In genomic region chr7:75913952-75914351, GRCm38 (mm10) we compare ENCODE assay signal across 8 mouse cellular contexts.
DNase-seq lines count a peak whose midpoint lies in the region; ATAC-seq lines count a peak whose summit lies in the region.

No protein-coding gene starts in this region.

- ATAC-seq in embryonic facial prominence, embryonic 11.5 days (replicated peaks; ENCODE audit: insufficient number of reproducible peaks, low FRiP score, low TSS enrichment, low read depth): peak; percentile 90
- ATAC-seq in limb, embryonic 13.5 days (ENCODE audit: low FRiP score, low read depth): peak; percentile 78
- ATAC-seq in midbrain, embryonic 16.5 days: peak; percentile 40; the same call in 1 of the 2 replicates

- H3K4me1 ChIP-seq in embryonic facial prominence, embryonic 11.5 days (ENCODE audit: control insufficient read depth, insufficient read depth, low read length): no peaks in the 10 kb centered on the region; the same call in 1 of the 2 replicates
- H3K4me1 ChIP-seq in limb, embryonic 13.5 days: no peaks in the 10 kb centered on the region; the same call in 1 of the 2 replicates
- peaks cover 9% of the 10 kb centered on the region for H3K4me1 ChIP-seq in midbrain, embryonic 16.5 days (ENCODE audit: control insufficient read depth, insufficient read depth, low read length)

- no peak overlapping the region for H3K4me3 ChIP-seq in embryonic facial prominence, embryonic 11.5 days (ENCODE audit: low read depth, low read length)
- no peak overlapping the region for H3K4me3 ChIP-seq in limb, embryonic 13.5 days
- H3K4me3 ChIP-seq in midbrain, embryonic 16.5 days (ENCODE audit: low read depth, low read length): no peak overlapping the region

- H3K27me3 ChIP-seq in embryonic facial prominence, embryonic 11.5 days (ENCODE audit: control insufficient read depth, insufficient read depth, low read length): no peaks in the 10 kb centered on the region
- no peaks in the 10 kb centered on the region for H3K27me3 ChIP-seq in limb, embryonic 13.5 days
- no peaks in the 10 kb centered on the region for H3K27me3 ChIP-seq in midbrain, embryonic 16.5 days (ENCODE audit: control insufficient read depth, insufficient read depth, low read depth, low read length)

- no peak overlapping the region for H3K9ac ChIP-seq in embryonic facial prominence, embryonic 11.5 days (replicated peaks; ENCODE audit: low read length)
- no peak overlapping the region for H3K9ac ChIP-seq in limb, embryonic 13.5 days
- no peak overlapping the region for H3K9ac ChIP-seq in midbrain, embryonic 16.5 days (ENCODE audit: low read depth, low read length)

- H3K9me3 ChIP-seq in embryonic facial prominence, embryonic 11.5 days (replicated peaks; ENCODE audit: control insufficient read depth, low read length): no peaks in the 10 kb centered on the region
- no peaks in the 10 kb centered on the region for H3K9me3 ChIP-seq in limb, embryonic 13.5 days
- no peaks in the 10 kb centered on the region for H3K9me3 ChIP-seq in midbrain, embryonic 16.5 days (replicated peaks; ENCODE audit: control insufficient read depth, low read length, poor library complexity, severe bottlenecking)

- peak; percentile 46 for DNase-seq in 3134 (ENCODE audit: extremely low read depth, insufficient read length, low spot score)
- peak; percentile 85 for DNase-seq in adrenal gland, postnatal 14 days
- peak; percentile 88 for DNase-seq in embryonic facial prominence, embryonic 11.5 days (ENCODE audit: low spot score)
- peak; percentile 64 to 85 for DNase-seq in heart, adult 18-20 months
- DNase-seq in kidney, adult 18-20 months: peak; percentile 70
- DNase-seq in spleen, adult 18-20 months: peak; percentile 50 to 71

- WGBS in embryonic facial prominence, embryonic 11.5 days: 1% methylated on average over 7 of the region's 7 CpGs
- WGBS in limb, embryonic 13.5 days: 2% methylated on average over 7 of the region's 7 CpGs
- 4% methylated on average over 7 of the region's 7 CpGs for WGBS in midbrain, embryonic 16.5 days

- H3K27ac ChIP-seq in embryonic facial prominence, embryonic 11.5 days (replicated peaks; ENCODE audit: low read depth, low read length): no peak overlapping the region
- H3K27ac ChIP-seq in limb, embryonic 13.5 days: no peak overlapping the region
- no peak overlapping the region for H3K27ac ChIP-seq in midbrain, embryonic 16.5 days (ENCODE audit: low read length)

- H3K36me3 ChIP-seq in embryonic facial prominence, embryonic 11.5 days (replicated peaks; ENCODE audit: control insufficient read depth, insufficient read depth, low read depth, low read length): no peaks in the 10 kb centered on the region
- no peaks in the 10 kb centered on the region for H3K36me3 ChIP-seq in limb, embryonic 13.5 days
- no peaks in the 10 kb centered on the region for H3K36me3 ChIP-seq in midbrain, embryonic 16.5 days (ENCODE audit: control insufficient read depth, insufficient read depth, low read length)

- H3K4me2 ChIP-seq in embryonic facial prominence, embryonic 11.5 days (ENCODE audit: low read depth, low read length): no peak overlapping the region
- H3K4me2 ChIP-seq in limb, embryonic 13.5 days (replicated peaks): no peak overlapping the region
- no peak overlapping the region for H3K4me2 ChIP-seq in midbrain, embryonic 16.5 days (ENCODE audit: low read length)

Comparison
In these comparisons a context has a peak if more than half of its experiments do, and no peak if none do; other contexts are left out.
1. ATAC-seq: peak in every context shown above with its lines; median percentile 90 in embryonic facial prominence, embryonic 11.5 days; 78 in limb, embryonic 13.5 days; 40 in midbrain, embryonic 16.5 days.